Mouse (Mus musculus) embryonic facial prominence, embryonic 12.5 days (tissue): ENCODE results near the gene Upk3b. TPM values are rescaled to one million over a fixed set of nuclear protein-coding genes. Genes with fewer than 3 reads are reported as not detected.

Experiments used
- ATAC-seq: fragments of 200-750 bp; cut with Nextera tagmentation; 2 replicates; pipeline ENCODE4 v1.8.0; 2017; ENCODE audit not compliant: insufficient number of reproducible peaks, insufficient read depth, low FRiP score, low TSS enrichment
- H3K27ac ChIP-seq: fragments of 300-500 bp; sonication (generic); 2 replicates; pipeline ENCODE4 v1.5.1; 2016; ENCODE audit warnings: mild to moderate bottlenecking
- H3K27me3 ChIP-seq: fragments of 300-500 bp; sonication (generic); 2 replicates; pipeline ENCODE4 v1.6.1; 2016; ENCODE audit warnings: mild to moderate bottlenecking, moderate library complexity
- H3K36me3 ChIP-seq: fragments of 300-500 bp; sonication (generic); 2 replicates; pipeline ENCODE4 v1.6.1; 2016; ENCODE audit warnings: mild to moderate bottlenecking
- H3K4me1 ChIP-seq: fragments of 300-500 bp; sonication (generic); 2 replicates; pipeline ENCODE4 v1.6.1; 2016
- H3K4me2 ChIP-seq: fragments of 300-500 bp; sonication (generic); replicated peaks from 2 replicates; pipeline ENCODE4 v1.6.1; 2016; ENCODE audit warnings: mild to moderate bottlenecking, moderate library complexity
- H3K4me3 ChIP-seq: fragments of 300-500 bp; sonication (generic); 2 replicates; pipeline ENCODE4 v1.5.1; 2016; ENCODE audit warnings: mild to moderate bottlenecking
- H3K9ac ChIP-seq: fragments of 300-500 bp; sonication (generic); 2 replicates; pipeline ENCODE4 v1.6.1; 2016; ENCODE audit warnings: mild to moderate bottlenecking, moderate library complexity
- H3K9me3 ChIP-seq: fragments of 300-500 bp; sonication (generic); 2 replicates; pipeline ENCODE4 v1.6.1; 2016; ENCODE audit warnings: mild to moderate bottlenecking, moderate library complexity
- WGBS: fragments of 180-500 bp; shearing (Covaris S2); methylation state at CpG from one replicate; pipeline ENCODE4 v1.1.7; 2016; 5-methylcytosine and 5-hydroxymethylcytosine counted together
- polyA plus RNA-seq: library from polyadenylated mRNA; unstranded; fragments of >200 nt; fragmentation: Nextera tagmentation; extraction: Ambion mirVana; gene quantifications from 2 replicates; pipeline ENCODE4 v1.2.1, GENCODE M21; 2016

Gene Upk3b
- polyA plus RNA-seq, 1 experiment from 2014 or later = 0.91 TPM

DNA sequence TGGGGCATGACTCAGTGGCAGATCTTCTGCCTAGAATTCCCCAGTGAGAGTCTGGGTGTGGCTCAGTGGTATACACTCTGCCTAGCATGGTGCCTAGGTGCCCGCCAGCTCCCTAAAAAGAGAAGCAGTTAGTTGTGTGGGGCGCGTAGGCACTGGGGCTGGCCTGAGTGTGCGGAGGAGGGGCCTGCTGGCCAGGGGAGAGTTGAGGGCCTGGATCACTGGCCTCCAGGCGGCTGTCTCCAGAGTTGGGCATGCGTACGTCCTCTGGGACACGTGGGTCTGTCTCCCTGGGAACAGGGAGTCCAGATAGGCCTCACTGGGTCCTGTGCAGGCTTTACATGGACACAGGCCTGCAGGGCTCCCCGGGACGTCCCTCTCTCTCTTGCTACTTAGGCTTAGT, 23.4 kb upstream of the Upk3b start:
- H3K4me2 ChIP-seq = no peak overlapping the region
- H3K27me3 ChIP-seq = no peaks in the 10 kb centered on the region
- peaks cover 10% of the 10 kb centered on the region for H3K4me1 ChIP-seq
- no peak overlapping the region for H3K9ac ChIP-seq
- H3K9me3 ChIP-seq = no peaks in the 10 kb centered on the region
- H3K36me3 ChIP-seq = peaks cover 50% of the 10 kb centered on the region
- no peak for ATAC-seq
- H3K4me3 ChIP-seq = no peak overlapping the region
- 82% methylated on average over 10 of the region's 10 CpGs for WGBS
- no peak overlapping the region for H3K27ac ChIP-seq

DNA sequence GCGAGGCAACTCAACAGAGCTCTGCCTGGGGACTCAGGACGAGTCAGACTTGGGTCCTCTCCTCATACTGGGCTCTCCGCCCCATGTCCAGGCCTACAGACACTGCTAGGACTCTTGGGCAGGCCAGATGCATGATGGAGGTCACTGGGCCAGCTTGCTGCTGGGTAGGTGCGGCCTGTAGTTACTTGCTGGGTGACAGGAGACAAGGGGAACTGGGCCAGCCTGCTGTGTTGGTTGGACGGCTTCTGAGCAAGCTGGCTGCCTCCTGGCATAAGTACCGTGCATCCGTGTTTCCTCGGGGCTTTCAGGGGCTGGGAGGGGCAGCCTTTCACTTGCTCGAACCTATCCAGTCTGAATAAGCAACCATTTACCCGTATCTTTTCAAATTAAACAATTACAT, 22.7 kb upstream of the Upk3b start:
- 0 out of 2 replicates have a peak overlapping the region, but pooled peaks have one; percentile 12 for H3K27ac ChIP-seq
- no peak for ATAC-seq
- no peaks in the 10 kb centered on the region for H3K9me3 ChIP-seq
- peaks cover 10% of the 10 kb centered on the region for H3K4me1 ChIP-seq
- no peak overlapping the region for H3K4me2 ChIP-seq
- no peak overlapping the region for H3K4me3 ChIP-seq
- no peaks in the 10 kb centered on the region for H3K27me3 ChIP-seq
- no peak overlapping the region for H3K9ac ChIP-seq
- 74% methylated on average over 10 of the region's 10 CpGs for WGBS
- peaks cover 45% of the 10 kb centered on the region for H3K36me3 ChIP-seq

DNA sequence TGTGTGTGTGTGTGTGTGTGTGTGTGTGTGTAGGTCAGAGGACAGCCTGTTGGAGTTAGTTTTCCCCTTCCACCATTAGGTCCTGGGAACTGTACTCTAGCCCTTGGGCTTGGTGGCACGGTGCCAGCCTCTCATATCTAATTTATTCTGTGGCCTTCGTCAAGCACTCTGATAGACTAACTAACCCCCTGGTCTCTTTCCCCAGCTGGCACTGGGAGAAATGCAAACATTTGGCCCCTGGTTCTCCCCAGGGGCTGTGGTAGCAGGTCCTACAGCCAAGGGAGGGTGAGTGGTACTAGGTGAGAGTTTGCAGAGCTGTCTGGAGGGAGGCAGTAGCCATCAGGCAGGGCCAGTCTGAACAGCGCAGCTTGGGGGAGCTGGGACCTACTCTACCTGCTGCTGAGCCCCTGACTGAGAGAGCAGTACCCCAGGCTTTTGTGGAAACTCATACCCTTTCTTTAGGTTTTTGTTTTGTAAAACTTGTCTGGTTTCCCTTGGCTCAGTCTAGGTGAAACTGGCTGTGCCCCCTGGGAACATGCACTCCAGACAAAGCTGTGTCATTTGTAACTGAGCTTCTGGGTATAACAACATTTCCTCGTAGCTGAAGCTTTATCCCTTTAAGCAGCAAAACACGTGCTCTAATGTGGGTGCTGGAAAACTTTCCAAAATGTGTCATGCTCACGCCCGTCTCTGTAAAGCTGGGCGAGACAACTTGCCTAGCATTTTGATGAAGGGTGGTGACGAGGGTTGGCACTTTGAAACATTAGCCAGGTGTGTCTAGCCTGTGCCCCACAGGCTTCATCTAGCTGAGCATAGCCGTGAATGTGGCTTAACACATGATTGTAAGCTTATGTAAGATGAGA, 22.1 kb upstream of the Upk3b start:
- Histone ChIP-seq H3K27me3 (no peaks in the 10 kb centered on the region), H3K27ac (0 out of 2 replicates have a peak overlapping the region, but pooled peaks have one; percentile 63), H3K9ac (no peak overlapping the region), H3K9me3 (no peaks in the 10 kb centered on the region), H3K36me3 (peaks cover 42% of the 10 kb centered on the region), H3K4me1 (peaks cover 10% of the 10 kb centered on the region), H3K4me2 (no peak overlapping the region), H3K4me3 (no peak overlapping the region)
- WGBS = 67% methylated on average over 10 of the region's 10 CpGs
- ATAC-seq = no peak

GRCm38 (mm10) chr5:136017262-136017661, 21.0 kb upstream of the Upk3b start:
- peaks cover 36% of the 10 kb centered on the region for H3K36me3 ChIP-seq
- H3K9me3 ChIP-seq = no peaks in the 10 kb centered on the region
- H3K27me3 ChIP-seq = no peaks in the 10 kb centered on the region
- H3K4me1 ChIP-seq = peaks cover 10% of the 10 kb centered on the region
- H3K4me3 ChIP-seq = no peak overlapping the region
- 87% methylated on average over 6 of the region's 6 CpGs for WGBS
- no peak overlapping the region for H3K4me2 ChIP-seq
- ATAC-seq = no peak
- no peak overlapping the region for H3K27ac ChIP-seq
- H3K9ac ChIP-seq = no peak overlapping the region

DNA sequence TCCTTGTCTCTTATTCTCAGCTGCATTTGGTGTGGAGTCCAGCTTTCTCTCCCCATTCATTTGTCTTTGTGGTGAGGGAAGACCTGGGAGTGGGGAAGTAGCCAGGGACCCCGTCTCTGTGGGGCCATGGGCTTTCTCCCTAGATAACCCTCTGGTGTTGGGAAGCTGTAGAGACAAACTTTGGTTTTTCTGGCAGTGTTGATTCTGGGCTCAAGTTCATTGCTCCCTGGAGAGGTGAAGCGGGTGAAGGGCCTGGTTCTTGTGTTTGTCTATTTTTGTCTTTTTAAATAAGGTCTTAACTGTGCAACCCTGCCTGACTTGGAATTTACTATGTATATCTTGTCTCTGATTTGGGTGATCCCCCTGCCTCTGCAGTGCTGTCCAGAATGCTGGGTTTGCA, 19.6 kb upstream of the Upk3b start:
- Histone ChIP-seq H3K4me1 (peaks cover 10% of the 10 kb centered on the region), H3K9ac (no peak overlapping the region), H3K36me3 (peaks cover 25% of the 10 kb centered on the region), H3K27ac (no peak overlapping the region), H3K9me3 (no peaks in the 10 kb centered on the region), H3K27me3 (no peaks in the 10 kb centered on the region), H3K4me2 (no peak overlapping the region), H3K4me3 (no peak overlapping the region)
- no peak for ATAC-seq
- 91% methylated on average over 2 of the region's 2 CpGs for WGBS

DNA sequence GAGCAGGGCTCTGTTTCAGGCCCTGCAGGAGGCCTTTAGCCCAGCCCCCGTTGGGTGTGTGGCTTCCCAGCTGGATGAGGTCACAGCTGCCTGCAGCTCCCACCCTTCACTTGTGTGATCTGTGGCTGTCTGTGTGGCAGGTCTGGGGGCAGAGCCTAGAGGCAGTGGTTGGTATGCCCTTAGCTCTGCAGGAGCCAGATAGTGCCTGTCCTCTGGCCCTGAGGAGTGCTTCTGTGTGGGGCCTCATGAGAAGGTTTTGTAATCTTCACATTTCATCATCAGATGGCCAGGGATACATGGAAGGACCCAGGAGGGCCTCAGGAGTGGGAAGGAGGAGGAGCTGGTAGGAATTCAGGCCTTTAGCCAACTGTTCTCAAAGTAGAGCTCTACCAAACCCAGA, 18.4 kb upstream of the Upk3b start:
- no peak for ATAC-seq
- H3K36me3 ChIP-seq = peaks cover 15% of the 10 kb centered on the region

DNA sequence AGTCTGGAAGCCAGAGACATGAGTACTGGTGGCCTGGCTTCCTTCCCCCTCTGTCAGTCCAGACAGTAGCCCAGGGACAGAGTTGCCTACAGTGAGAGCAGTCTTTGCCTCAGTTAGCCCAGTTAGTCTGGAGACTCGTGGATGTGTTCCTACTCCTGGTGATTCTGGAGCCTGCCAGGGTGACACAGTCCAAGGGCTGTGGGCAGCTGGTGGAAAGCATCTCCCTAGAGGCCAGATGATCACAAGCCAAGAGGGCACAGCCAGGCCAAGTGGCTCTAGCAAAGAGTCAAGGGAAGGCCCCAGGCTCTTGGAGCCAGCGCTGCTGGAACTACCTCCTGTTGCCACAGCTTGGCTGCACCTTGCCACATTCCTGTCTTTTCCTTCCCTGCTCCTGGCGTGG, 12.6 kb upstream of the Upk3b start:
- Histone ChIP-seq H3K9ac (no peak overlapping the region), H3K36me3 (peaks cover 46% of the 10 kb centered on the region), H3K4me2 (no peak overlapping the region), H3K27ac (no peak overlapping the region), H3K9me3 (no peaks in the 10 kb centered on the region), H3K4me1 (no peaks in the 10 kb centered on the region), H3K27me3 (no peaks in the 10 kb centered on the region), H3K4me3 (no peak overlapping the region)
- WGBS = 82% methylated on average over 3 of the region's 3 CpGs
- ATAC-seq = no peak

More for the DNA sequence above, 18.4 kb upstream of the Upk3b start:
- H3K4me1 ChIP-seq = peaks cover 10% of the 10 kb centered on the region
- WGBS = 41% methylated on average over 1 of the region's 1 CpGs
- no peak overlapping the region for H3K27ac ChIP-seq
- H3K27me3 ChIP-seq = no peaks in the 10 kb centered on the region
- no peaks in the 10 kb centered on the region for H3K9me3 ChIP-seq
- no peak overlapping the region for H3K4me2 ChIP-seq
- no peak overlapping the region for H3K4me3 ChIP-seq
- no peak overlapping the region for H3K9ac ChIP-seq

GRCm38 (mm10) chr5:136026859-136027258, 11.4 kb upstream of the Upk3b start:
- no peaks in the 10 kb centered on the region for H3K27me3 ChIP-seq
- peaks cover 54% of the 10 kb centered on the region for H3K36me3 ChIP-seq
- no peaks in the 10 kb centered on the region for H3K9me3 ChIP-seq
- 86% methylated on average over 9 of the region's 9 CpGs for WGBS
- no peak overlapping the region for H3K4me3 ChIP-seq
- ATAC-seq = no peak
- no peak overlapping the region for H3K4me2 ChIP-seq
- H3K27ac ChIP-seq = no peak overlapping the region
- H3K9ac ChIP-seq = no peak overlapping the region
- H3K4me1 ChIP-seq = no peaks in the 10 kb centered on the region

DNA sequence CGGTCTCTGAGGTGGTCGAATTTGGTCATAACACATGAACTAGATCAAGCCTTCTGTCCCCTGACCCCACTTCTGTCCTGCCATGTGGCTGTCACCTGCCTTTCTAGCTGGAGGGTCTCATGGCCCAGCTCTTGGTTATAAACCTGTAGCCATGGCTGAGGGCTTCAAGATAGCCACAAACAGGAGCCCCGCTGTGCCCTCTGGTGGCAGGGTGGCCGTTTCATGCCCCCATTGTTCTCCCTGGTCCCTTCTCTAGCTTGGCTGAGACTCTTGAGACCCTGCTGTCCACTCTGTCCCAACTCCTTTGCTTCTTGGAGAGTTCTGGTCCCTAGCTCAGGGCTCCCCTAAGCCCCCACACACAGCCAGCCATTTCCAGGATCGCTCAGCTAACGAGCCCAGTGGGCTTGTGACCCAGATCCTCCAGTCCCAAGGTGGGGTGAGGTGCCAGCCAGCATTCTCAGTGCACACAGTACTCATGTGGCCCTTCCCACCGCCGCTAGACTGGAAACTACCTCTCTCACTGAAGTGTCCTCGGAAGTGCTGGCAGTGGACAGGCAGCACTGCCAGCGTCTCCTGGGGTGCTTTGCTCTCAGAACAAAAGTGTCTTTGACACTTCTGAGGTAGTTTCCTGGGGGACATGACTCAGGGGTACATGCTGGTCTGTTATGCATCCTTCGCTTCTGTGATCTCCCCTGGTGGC, 10.5 kb upstream of the Upk3b start:
- H3K9ac ChIP-seq = no peak overlapping the region
- 79% methylated on average over 11 of the region's 11 CpGs for WGBS
- H3K9me3 ChIP-seq = no peaks in the 10 kb centered on the region
- H3K4me2 ChIP-seq = no peak overlapping the region
- no peaks in the 10 kb centered on the region for H3K27me3 ChIP-seq
- H3K36me3 ChIP-seq = peaks cover 61% of the 10 kb centered on the region
- no peak overlapping the region for H3K27ac ChIP-seq
- no peak overlapping the region for H3K4me3 ChIP-seq
- no peaks in the 10 kb centered on the region for H3K4me1 ChIP-seq
- no peak for ATAC-seq

DNA sequence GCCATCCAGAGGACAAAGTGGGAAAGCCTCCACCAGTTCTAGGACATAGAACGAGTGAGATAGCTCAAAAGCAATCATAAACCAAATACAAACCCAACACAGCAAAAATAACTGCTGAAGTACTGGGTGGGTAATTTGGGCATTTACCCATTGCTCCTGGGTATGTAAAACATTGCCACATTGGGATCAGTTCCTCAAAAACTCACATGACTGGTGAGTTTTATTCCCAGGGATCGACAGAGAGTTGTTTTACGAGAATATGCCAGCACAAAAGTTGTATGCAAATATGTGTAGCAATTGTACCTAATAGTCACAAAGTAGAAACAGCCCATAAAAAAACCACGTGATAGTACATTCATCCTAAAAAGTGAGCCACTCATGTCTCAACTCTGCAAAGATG, 3.4 kb upstream of the Upk3b start:
- Histone ChIP-seq H3K4me3 (no peak overlapping the region), H3K27me3 (no peaks in the 10 kb centered on the region), H3K9ac (no peak overlapping the region), H3K4me2 (no peak overlapping the region), H3K27ac (no peak overlapping the region), H3K9me3 (no peaks in the 10 kb centered on the region), H3K36me3 (peaks cover 31% of the 10 kb centered on the region), H3K4me1 (no peaks in the 10 kb centered on the region)
- no peak for ATAC-seq
- WGBS = 81% methylated on average over 4 of the region's 4 CpGs

GRCm38 (mm10) chr5:136035285-136035684, 3.0 kb upstream of the Upk3b start:
- H3K4me1 ChIP-seq = no peaks in the 10 kb centered on the region
- no peak overlapping the region for H3K4me3 ChIP-seq
- H3K9me3 ChIP-seq = no peaks in the 10 kb centered on the region
- no peak overlapping the region for H3K27ac ChIP-seq
- peaks cover 27% of the 10 kb centered on the region for H3K36me3 ChIP-seq
- no peak overlapping the region for H3K4me2 ChIP-seq
- ATAC-seq = no peak
- H3K27me3 ChIP-seq = no peaks in the 10 kb centered on the region
- H3K9ac ChIP-seq = no peak overlapping the region
- WGBS = 76% methylated on average over 1 of the region's 1 CpGs

DNA sequence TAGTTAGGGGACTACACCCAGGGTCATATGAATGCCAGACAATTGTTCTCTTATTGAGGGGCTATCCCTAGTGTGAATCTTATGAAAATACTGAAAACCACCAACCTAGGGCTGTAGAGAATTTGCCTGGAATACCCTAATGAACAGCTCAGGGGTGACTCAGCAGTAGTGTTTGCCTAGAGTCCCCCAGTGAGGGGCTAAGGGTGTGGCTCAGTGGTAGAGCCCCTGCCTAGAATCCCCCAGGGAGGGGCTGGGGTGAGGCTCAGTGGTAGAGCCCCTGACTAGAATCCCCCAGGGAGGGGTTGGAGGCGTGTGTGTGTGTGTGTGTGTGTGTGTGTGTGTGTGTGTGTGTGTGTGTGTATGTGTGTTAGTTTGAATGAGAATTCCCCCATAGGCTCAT, 1.6 kb upstream of the Upk3b start:
- H3K4me2 ChIP-seq = no peak overlapping the region
- no peaks in the 10 kb centered on the region for H3K9me3 ChIP-seq
- no peaks in the 10 kb centered on the region for H3K4me1 ChIP-seq
- WGBS = 91% methylated on average over 1 of the region's 1 CpGs
- H3K27ac ChIP-seq = no peak overlapping the region
- no peak overlapping the region for H3K4me3 ChIP-seq
- H3K9ac ChIP-seq = no peak overlapping the region
- peaks cover 13% of the 10 kb centered on the region for H3K36me3 ChIP-seq
- ATAC-seq = no peak
- no peaks in the 10 kb centered on the region for H3K27me3 ChIP-seq
